Mouse (Mus musculus): ENCODE measurements around the gene Usf1. TPM values are rescaled to one million over a fixed set of nuclear protein-coding genes. Genes with fewer than 3 reads are reported as not detected.

Gene Usf1
- 13.4 and 16.9 TPM in 2 replicates for polyA plus RNA-seq (2012; rRNA removed)
- 15.0 and 18.9 TPM in 2 replicates for polyA plus RNA-seq (2014; fragmentation: Nextera tagmentation; extraction: Ambion mirVana)

DNA sequence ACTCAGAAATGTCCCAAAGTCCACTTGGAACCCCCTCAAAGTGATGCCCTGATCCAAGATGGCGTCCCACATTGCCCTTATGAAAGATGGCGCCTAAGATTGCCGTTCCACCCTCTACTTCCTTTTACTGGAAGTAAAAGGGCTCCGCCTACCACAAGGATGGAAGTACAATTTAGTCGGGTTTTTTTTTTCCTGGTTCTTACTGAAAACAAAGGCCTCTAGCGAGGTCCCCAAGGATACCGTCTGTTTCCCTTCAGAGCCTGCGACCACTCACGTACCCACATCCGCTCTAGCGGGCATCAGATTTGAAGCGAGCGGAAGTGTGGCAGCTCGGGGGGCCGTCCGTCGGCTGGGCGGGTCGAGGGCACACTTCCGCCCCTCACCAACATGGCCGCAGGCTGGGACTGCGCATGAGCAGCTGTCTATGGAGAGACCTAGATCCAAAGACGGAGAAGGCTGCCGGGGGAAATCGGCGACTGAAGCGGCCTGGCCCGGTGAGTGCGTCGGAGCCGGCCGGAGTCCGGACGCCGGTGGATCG, at the start of gene Usf1:
Gene Usf1, plus strand, starts transcription at position 367 of the 538 bp plus-strand sequence.
- Histone ChIP-seq H3K4me1 (replicated peaks; ENCODE audit: control insufficient read depth in 2 of 2, insufficient read depth in 2 of 2, low read length in 1 of 2) (peaks cover 10 to 22% of the 10 kb centered on the region in 2 experiments), H3K4me2 (ENCODE audit: low read depth) (peak within 1 kb of the TSS; percentile 82), H3K9ac (replicated peaks) (peak within 1 kb of the TSS; percentile 89), H3K36me3 (replicated peaks; ENCODE audit: control insufficient read depth, insufficient read depth, low read depth) (no peaks in the 10 kb centered on the region; the same call in 1 of the 2 replicates), H3K27me3 (ENCODE audit: control insufficient read depth, insufficient read depth, low read length) (no peaks in the 10 kb centered on the region), H3K9me3 (ENCODE audit: control insufficient read depth, low read length) (no peaks in the 10 kb centered on the region), H3K27ac (peak within 1 kb of the TSS; percentile 36), H3K4me3 (ENCODE audit: insufficient read depth in 1 of 2, low read depth in 2 of 2, low read length in 2 of 2) (peak within 1 kb of the TSS; percentile 89 to 97)
- under 1% methylated on average over 36 of the region's 36 CpGs for WGBS (ENCODE audit: insufficient replicate concordance)
- TF ChIP-seq CTCF (IDR thresholded peaks at IDR 0.05; ENCODE audit: low read depth) (0 out of 2 replicates have a peak, but pooled peaks have one; percentile 5), EP300 (IDR thresholded peaks at IDR 0.05; ENCODE audit: low read depth) (no peak)
- ATAC-seq (ENCODE audit: insufficient read depth) (peak; percentile 94), DNase-seq (ENCODE audit: low read depth in 3 of 3, low spot score in 3 of 3) (peak; percentile 83 to 89 (median 85))

DNA sequence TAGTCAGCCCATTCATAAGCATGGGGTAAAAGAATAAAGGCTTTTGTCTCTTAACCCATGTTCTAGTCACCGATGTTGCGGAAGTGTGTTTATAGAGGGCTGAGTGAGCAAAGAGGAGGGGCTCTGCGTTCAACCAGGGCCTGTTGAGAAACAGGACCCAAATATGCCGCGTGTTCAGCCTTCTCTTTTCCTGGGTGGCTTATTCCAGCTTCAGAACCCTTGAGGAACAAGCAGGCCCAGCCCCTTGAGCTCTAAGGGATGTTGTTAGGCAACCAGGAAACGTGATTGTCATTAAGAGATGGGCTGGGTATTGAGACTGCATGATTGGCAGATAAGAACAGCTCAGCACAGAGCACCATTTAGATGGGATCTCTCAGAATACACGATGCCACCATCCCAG, 45.2 kb upstream of the Usf1 start:
- no peaks in the 10 kb centered on the region for H3K27me3 ChIP-seq (ENCODE audit: control insufficient read depth, insufficient read depth, low read length)
- peaks cover 4 to 6% of the 10 kb centered on the region in 2 experiments for H3K4me1 ChIP-seq (replicated peaks; ENCODE audit: control insufficient read depth in 2 of 2, insufficient read depth in 2 of 2, low read length in 1 of 2)
- H3K9me3 ChIP-seq (ENCODE audit: control insufficient read depth, low read length): no peaks in the 10 kb centered on the region
- DNase-seq (ENCODE audit: low read depth in 3 of 3, low spot score in 3 of 3) (no peak), ATAC-seq (ENCODE audit: insufficient read depth) (no peak)
- no peak overlapping the region for H3K27ac ChIP-seq
- no peak for TF ChIP-seq EP300 (IDR thresholded peaks at IDR 0.05; ENCODE audit: low read depth)
- no peak for TF ChIP-seq CTCF (IDR thresholded peaks at IDR 0.05; ENCODE audit: low read depth)
- no peak overlapping the region for H3K4me2 ChIP-seq (ENCODE audit: low read depth)
- WGBS (ENCODE audit: insufficient replicate concordance): 50% methylated on average over 7 of the region's 7 CpGs
- H3K36me3 ChIP-seq (replicated peaks; ENCODE audit: control insufficient read depth, insufficient read depth, low read depth): no peaks in the 10 kb centered on the region
- no peak overlapping the region for H3K4me3 ChIP-seq (ENCODE audit: insufficient read depth in 1 of 2, low read depth in 2 of 2, low read length in 2 of 2)
- no peak overlapping the region for H3K9ac ChIP-seq (replicated peaks)

DNA sequence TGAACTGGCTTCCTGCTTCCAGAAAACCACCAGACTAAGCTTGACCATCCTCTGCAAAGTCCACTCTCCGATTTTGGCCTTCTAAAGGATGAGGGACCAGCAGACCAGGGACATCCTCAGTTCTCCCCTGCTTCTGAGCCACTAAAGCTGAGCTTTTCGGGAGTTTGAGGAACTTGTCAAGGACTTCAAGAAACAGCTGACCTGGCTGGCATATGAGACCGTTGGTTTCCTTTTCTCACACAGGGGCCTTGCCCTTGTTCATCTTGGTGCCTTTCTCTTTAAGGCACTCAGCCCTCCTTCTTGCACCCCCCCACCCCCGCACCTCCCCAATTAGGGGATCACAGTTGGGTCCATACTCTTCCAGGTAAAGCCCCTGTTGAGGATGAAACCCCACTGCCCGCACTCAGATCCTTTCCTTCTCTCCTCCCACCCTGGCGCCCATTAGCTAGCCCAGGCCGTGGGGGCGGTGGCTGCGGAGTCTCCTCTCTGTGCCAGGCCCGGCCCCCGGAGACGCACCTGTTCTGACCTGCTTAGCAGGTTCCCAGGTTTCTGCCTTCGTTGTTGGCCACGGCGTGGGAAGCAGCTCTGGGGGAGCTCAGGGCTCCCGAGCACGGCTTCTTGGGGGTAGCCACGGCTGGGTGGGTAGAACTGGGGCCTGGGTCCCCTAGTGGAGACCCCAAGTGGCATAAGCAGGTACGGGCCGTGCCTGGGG, 41.1 kb upstream of the Usf1 start, which contains the start of gene Nectin4:
Gene Nectin4, plus strand, starts transcription at position 255 of the 712 bp plus-strand sequence.
- no peaks in the 10 kb centered on the region for H3K4me1 ChIP-seq (replicated peaks; ENCODE audit: control insufficient read depth in 2 of 2, insufficient read depth in 2 of 2, low read length in 1 of 2)
- H3K4me3 ChIP-seq (ENCODE audit: insufficient read depth in 1 of 2, low read depth in 2 of 2, low read length in 2 of 2): no peak within 1 kb of the TSS
- TF ChIP-seq CTCF (IDR thresholded peaks at IDR 0.05; ENCODE audit: low read depth): no peak
- no peak for TF ChIP-seq EP300 (IDR thresholded peaks at IDR 0.05; ENCODE audit: low read depth)
- no peak within 1 kb of the TSS for H3K27ac ChIP-seq
- 40% methylated on average over 20 of the region's 20 CpGs for WGBS (ENCODE audit: insufficient replicate concordance)
- H3K36me3 ChIP-seq (replicated peaks; ENCODE audit: control insufficient read depth, insufficient read depth, low read depth): no peaks in the 10 kb centered on the region
- H3K27me3 ChIP-seq (ENCODE audit: control insufficient read depth, insufficient read depth, low read length): no peaks in the 10 kb centered on the region
- no peak within 1 kb of the TSS for H3K9ac ChIP-seq (replicated peaks)
- no peaks in the 10 kb centered on the region for H3K9me3 ChIP-seq (ENCODE audit: control insufficient read depth, low read length)
- no peak for ATAC-seq (ENCODE audit: insufficient read depth)
- DNase-seq (ENCODE audit: low read depth in 3 of 3, low spot score in 3 of 3): no peak
- no peak within 1 kb of the TSS for H3K4me2 ChIP-seq (ENCODE audit: low read depth)

DNA sequence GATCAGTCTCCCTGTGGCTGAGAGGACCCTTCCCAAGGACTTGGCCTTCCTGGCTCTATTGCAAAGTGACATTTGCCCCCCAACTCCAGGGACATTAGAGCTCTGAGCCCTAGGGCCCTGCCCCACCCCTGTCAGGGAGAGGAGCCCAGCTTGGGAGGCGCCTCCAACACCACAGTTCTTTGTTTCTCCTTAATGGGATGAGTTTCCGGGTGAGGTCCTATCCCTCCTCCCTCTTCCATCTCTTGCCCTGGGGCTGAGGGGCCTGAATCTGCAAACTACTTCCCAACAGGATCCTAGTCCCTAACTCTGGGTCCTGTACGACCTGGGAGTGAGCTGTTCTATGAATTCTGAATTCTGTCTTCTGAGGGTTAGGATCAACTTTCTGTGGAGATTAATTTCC, 38.2 kb upstream of the Usf1 start:
- Histone ChIP-seq H3K9me3 (ENCODE audit: control insufficient read depth, low read length) (no peaks in the 10 kb centered on the region), H3K9ac (replicated peaks) (no peak overlapping the region), H3K4me1 (replicated peaks; ENCODE audit: control insufficient read depth in 2 of 2, insufficient read depth in 2 of 2, low read length in 1 of 2) (no peaks in the 10 kb centered on the region), H3K36me3 (replicated peaks; ENCODE audit: control insufficient read depth, insufficient read depth, low read depth) (no peaks in the 10 kb centered on the region), H3K4me2 (ENCODE audit: low read depth) (no peak overlapping the region), H3K27me3 (ENCODE audit: control insufficient read depth, insufficient read depth, low read length) (no peaks in the 10 kb centered on the region), H3K4me3 (ENCODE audit: insufficient read depth in 1 of 2, low read depth in 2 of 2, low read length in 2 of 2) (no peak overlapping the region), H3K27ac (no peak overlapping the region)
- WGBS (ENCODE audit: insufficient replicate concordance): 51% methylated on average over 3 of the region's 3 CpGs
- ATAC-seq (ENCODE audit: insufficient read depth) (no peak), DNase-seq (ENCODE audit: low read depth in 3 of 3, low spot score in 3 of 3) (no peak)
- TF ChIP-seq EP300 (IDR thresholded peaks at IDR 0.05; ENCODE audit: low read depth) (no peak), CTCF (IDR thresholded peaks at IDR 0.05; ENCODE audit: low read depth) (no peak)

DNA sequence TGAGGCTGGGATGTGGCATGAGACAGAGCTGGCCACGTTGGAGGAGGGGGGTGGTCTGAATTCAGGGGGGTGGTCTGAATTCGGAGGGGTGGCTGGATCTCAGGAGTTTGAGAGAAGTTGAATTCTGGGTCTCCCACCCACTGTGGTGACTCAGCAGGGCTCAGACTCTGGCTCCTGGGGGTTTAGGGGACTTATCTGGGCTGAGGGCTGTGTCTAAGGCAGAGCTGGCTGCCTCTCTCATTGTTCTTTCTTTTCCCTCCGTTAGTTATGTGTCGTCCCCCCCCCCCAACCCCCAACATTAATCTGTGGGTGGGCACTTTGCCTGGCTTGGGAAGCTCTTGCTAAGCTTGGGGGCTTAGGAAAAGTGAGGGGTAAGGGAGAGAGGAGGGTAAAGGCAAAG, 37.2 kb upstream of the Usf1 start:
- Histone ChIP-seq H3K4me3 (ENCODE audit: insufficient read depth in 1 of 2, low read depth in 2 of 2, low read length in 2 of 2) (no peak overlapping the region), H3K27me3 (ENCODE audit: control insufficient read depth, insufficient read depth, low read length) (no peaks in the 10 kb centered on the region), H3K4me1 (replicated peaks; ENCODE audit: control insufficient read depth in 2 of 2, insufficient read depth in 2 of 2, low read length in 1 of 2) (no peaks in the 10 kb centered on the region), H3K9ac (replicated peaks) (no peak overlapping the region), H3K27ac (no peak overlapping the region), H3K9me3 (ENCODE audit: control insufficient read depth, low read length) (no peaks in the 10 kb centered on the region), H3K4me2 (ENCODE audit: low read depth) (no peak overlapping the region), H3K36me3 (replicated peaks; ENCODE audit: control insufficient read depth, insufficient read depth, low read depth) (no peaks in the 10 kb centered on the region)
- no peak for TF ChIP-seq CTCF (IDR thresholded peaks at IDR 0.05; ENCODE audit: low read depth)
- no peak for TF ChIP-seq EP300 (IDR thresholded peaks at IDR 0.05; ENCODE audit: low read depth)
- ATAC-seq (ENCODE audit: insufficient read depth) (no peak), DNase-seq (ENCODE audit: low read depth in 3 of 3, low spot score in 3 of 3) (no peak)
- WGBS (ENCODE audit: insufficient replicate concordance): 1% methylated on average over 4 of the region's 4 CpGs
